Mouse (Mus musculus) heart, embryonic 15.5 days (tissue): ENCODE data around the gene Meis2. TPM values are rescaled to one million over a fixed set of nuclear protein-coding genes. Genes with fewer than 3 reads are reported as not detected.

Experiments used
- ATAC-seq: fragments of 200-750 bp; cut with Nextera tagmentation; replicated peaks from 2 replicates; pipeline ENCODE4 v1.8.0; 2017; ENCODE audit warnings: low read depth, moderate TSS enrichment; ENCODE audit not compliant: insufficient number of reproducible peaks, insufficient read depth, low FRiP score
- H3K27ac ChIP-seq: fragments of 300-500 bp; sonication (generic); 2 replicates; pipeline ENCODE4 v1.5.1; 2015; ENCODE audit warnings: mild to moderate bottlenecking, inconsistent platforms
- H3K27me3 ChIP-seq: fragments of 300-500 bp; sonication (generic); 2 replicates; pipeline ENCODE4 v1.6.1; 2015; ENCODE audit warnings: inconsistent platforms
- H3K36me3 ChIP-seq: fragments of 300-500 bp; sonication (generic); 2 replicates; pipeline ENCODE4 v1.6.1; 2015; ENCODE audit warnings: mild to moderate bottlenecking, inconsistent platforms
- H3K4me1 ChIP-seq: fragments of 300-500 bp; sonication (generic); replicated peaks from 2 replicates; pipeline ENCODE4 v1.6.1; 2015; ENCODE audit warnings: inconsistent platforms
- H3K4me2 ChIP-seq: fragments of 300-500 bp; sonication (generic); 2 replicates; pipeline ENCODE4 v1.6.1; 2015; ENCODE audit warnings: inconsistent platforms, mild to moderate bottlenecking, moderate library complexity
- H3K4me3 ChIP-seq: fragments of 300-500 bp; sonication (generic); 2 replicates; pipeline ENCODE4 v1.5.1; 2015; ENCODE audit warnings: mild to moderate bottlenecking, inconsistent platforms
- H3K9ac ChIP-seq: fragments of 300-500 bp; sonication (generic); 2 replicates; pipeline ENCODE4 v1.6.1; 2015; ENCODE audit warnings: mild to moderate bottlenecking, inconsistent platforms
- H3K9me3 ChIP-seq: fragments of 300-500 bp; sonication (generic); replicated peaks from 2 replicates; pipeline ENCODE4 v1.6.1; 2016; ENCODE audit warnings: inconsistent platforms
- WGBS: fragments of 180-500 bp; shearing (Covaris S2); methylation state at CpG from one replicate; pipeline ENCODE4 v1.1.7; 2015; ENCODE audit warnings: mixed read lengths; 5-methylcytosine and 5-hydroxymethylcytosine counted together
- polyA plus RNA-seq: library from polyadenylated mRNA; unstranded; fragments of >200 nt; fragmentation: Nextera tagmentation; extraction: Ambion mirVana; gene quantifications from 2 replicates; pipeline ENCODE4 v1.2.1, GENCODE M21; 2015

The Meis2 gene
- polyA plus RNA-seq, 1 experiment from 2014 or later: 25.7 TPM

DNA sequence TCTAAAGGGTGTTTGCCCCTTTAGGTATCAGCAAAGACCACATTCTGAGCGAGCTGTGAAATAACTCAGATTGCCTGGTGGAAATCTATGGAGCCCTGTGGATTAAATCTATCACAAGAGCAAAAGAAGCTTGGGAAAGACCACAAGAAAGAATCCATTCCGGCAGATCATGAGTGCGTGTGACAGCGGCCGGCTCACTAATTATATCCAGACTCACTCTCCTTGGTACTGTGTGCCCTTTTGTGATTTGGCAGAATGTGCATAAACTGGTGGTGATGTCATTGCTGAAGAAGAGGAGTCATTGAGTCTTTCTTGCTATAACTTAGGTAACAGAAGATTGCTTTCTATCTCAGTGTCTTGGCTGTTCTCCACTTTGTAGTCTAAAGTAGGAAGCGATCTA, 172.5 kb downstream of the Meis2 start:
- ATAC-seq: 0 out of 2 replicates have a peak, but pooled peaks have one; percentile 32
- Histone ChIP-seq H3K36me3 (no peaks in the 10 kb centered on the region), H3K4me3 (no peak overlapping the region), H3K9ac (no peak overlapping the region), H3K4me2 (no peak overlapping the region), H3K27ac (peak overlapping the region; percentile 36; the same call in 1 of the 2 replicates), H3K4me1 (peaks cover 47% of the 10 kb centered on the region), H3K9me3 (no peaks in the 10 kb centered on the region), H3K27me3 (no peaks in the 10 kb centered on the region)
- WGBS: 51% methylated on average over 6 of the region's 6 CpGs

DNA sequence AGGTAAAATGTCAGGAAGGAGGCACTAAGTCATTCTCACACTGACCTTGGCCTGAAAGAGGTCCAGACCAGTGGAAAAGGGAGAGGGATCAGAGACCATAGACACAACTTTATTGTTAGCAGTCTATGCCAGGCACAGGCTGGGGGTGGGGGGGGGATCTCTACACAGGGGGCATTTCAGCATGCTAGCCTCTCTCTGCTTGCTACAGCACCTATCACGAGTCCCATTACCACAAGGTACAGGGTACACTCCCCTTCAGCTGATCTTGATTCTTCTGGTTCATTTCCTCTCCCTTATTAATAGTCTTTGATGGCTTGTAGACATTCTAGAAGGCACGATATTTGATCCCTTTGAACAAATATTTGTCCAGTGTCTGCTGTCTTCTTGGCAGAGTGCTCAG, 174.9 kb downstream of the Meis2 start:
- H3K27ac ChIP-seq: no peak overlapping the region
- no peak overlapping the region for H3K4me2 ChIP-seq
- 63% methylated on average over 2 of the region's 2 CpGs for WGBS
- H3K4me3 ChIP-seq: no peak overlapping the region
- H3K36me3 ChIP-seq: no peaks in the 10 kb centered on the region
- no peak overlapping the region for H3K9ac ChIP-seq
- peaks cover 29% of the 10 kb centered on the region for H3K4me1 ChIP-seq
- H3K27me3 ChIP-seq: no peaks in the 10 kb centered on the region
- no peaks in the 10 kb centered on the region for H3K9me3 ChIP-seq
- ATAC-seq: no peak

DNA sequence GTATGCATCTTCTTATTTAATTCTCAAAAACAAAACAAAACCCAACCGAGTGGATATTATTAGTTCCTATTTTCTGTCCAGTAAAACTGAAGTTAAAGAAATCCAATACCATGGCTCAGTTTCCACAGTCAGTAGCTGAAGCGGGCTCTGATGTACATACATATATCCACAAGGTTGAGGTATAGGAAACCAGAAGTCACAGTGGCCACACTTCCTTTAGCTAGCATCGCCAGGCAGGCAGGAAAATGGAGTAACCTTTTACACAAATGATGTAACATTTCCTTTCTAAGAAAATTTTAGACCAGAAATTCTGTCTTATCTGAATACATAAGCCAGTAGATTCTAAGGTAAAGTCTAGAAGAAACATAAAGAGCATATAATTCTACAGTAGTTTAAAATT, 175.6 kb downstream of the Meis2 start:
- no peak overlapping the region for H3K4me2 ChIP-seq
- H3K9me3 ChIP-seq: no peaks in the 10 kb centered on the region
- no peaks in the 10 kb centered on the region for H3K36me3 ChIP-seq
- no peak overlapping the region for H3K27ac ChIP-seq
- H3K9ac ChIP-seq: no peak overlapping the region
- 82% methylated on average over 3 of the region's 3 CpGs for WGBS
- H3K4me3 ChIP-seq: no peak overlapping the region
- H3K27me3 ChIP-seq: no peaks in the 10 kb centered on the region
- H3K4me1 ChIP-seq: peaks cover 22% of the 10 kb centered on the region
- no peak for ATAC-seq

DNA sequence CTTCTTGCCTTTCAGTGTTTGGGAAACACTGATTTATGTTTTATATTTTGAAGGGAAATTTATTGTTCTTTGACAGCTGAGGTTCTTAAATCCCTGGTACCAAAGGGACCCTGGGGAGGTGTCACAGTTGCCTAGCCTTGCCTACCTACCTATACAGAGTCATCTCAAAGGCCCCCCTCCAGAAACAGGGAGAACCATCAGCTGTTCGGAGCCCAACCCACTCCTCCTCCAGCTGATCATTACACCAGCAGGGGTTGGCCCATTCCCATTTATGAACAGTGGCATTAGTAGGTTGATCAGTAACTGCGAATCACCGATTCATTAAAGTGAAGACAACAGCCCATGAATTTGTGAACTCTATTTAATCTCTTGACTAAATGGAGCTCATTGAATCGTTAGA, 176.4 kb downstream of the Meis2 start:
- H3K36me3 ChIP-seq: no peaks in the 10 kb centered on the region
- H3K27me3 ChIP-seq: no peaks in the 10 kb centered on the region

DNA sequence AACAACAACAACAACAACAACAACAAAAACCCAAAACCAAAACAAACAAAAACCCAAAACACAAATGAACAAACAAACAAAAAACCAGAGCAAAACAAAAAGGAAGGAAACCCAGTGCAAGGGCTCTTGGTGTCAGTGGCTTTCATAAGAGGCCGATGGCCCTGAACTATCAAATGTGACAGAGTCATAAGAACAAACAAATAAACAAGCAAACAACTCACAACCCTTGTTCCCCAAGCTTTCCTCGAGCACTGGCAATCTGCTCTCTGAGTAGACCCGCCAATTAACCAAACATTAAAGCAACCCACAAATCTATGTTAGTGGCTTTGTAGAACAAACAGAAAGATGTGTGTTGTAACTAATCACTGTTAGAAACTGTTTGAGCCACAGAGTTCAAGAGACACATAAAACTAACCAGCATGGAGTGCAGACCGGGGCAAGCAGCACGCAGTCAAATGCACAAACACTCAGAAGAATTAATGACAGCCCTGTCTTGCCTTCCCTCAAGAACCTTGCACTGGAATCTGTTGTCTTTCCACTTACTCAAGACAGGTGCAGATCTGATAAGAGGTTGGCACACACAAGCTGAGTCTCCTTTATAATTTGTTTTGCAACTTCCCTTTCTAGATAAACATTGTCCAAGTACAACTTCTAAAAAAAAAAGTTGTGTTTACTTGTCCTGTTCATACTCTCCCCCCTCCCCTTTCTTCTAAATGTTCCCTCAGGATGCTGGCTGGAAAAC, 177.1 kb downstream of the Meis2 start:
- H3K9ac ChIP-seq: no peak overlapping the region
- no peaks in the 10 kb centered on the region for H3K9me3 ChIP-seq
- H3K4me2 ChIP-seq: no peak overlapping the region
- no peak overlapping the region for H3K27ac ChIP-seq
- no peak for ATAC-seq
- no peak overlapping the region for H3K4me3 ChIP-seq
- H3K36me3 ChIP-seq: no peaks in the 10 kb centered on the region
- no peaks in the 10 kb centered on the region for H3K27me3 ChIP-seq
- 75% methylated on average over 5 of the region's 5 CpGs for WGBS
- H3K4me1 ChIP-seq: peaks cover 16% of the 10 kb centered on the region

More for the DNA sequence above, 176.4 kb downstream of the Meis2 start:
- H3K4me2 ChIP-seq: no peak overlapping the region
- no peak overlapping the region for H3K9ac ChIP-seq
- WGBS: 92% methylated on average over 4 of the region's 4 CpGs
- no peak overlapping the region for H3K4me3 ChIP-seq
- ATAC-seq: no peak
- peaks cover 20% of the 10 kb centered on the region for H3K4me1 ChIP-seq
- H3K27ac ChIP-seq: no peak overlapping the region
- H3K9me3 ChIP-seq: no peaks in the 10 kb centered on the region

DNA sequence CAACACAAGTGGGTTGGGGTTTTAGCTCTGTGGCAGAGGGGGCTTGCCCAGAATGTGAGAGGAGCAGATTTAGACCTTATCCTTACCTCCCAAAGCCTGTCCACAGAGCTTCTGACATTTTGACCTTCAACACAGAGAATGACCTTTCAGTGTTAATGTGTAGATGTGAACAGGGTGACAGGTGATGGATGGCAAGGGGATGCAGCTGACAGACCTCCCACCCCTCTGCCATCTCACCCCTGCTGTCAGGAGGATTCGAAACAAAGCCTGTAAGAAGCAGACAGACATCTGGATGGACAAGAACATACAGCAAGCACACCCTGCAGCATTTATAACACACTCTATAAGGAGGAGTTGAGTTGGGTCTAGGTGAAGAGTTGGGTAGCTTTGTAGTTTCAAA, 178.0 kb downstream of the Meis2 start:
- no peaks in the 10 kb centered on the region for H3K36me3 ChIP-seq
- ATAC-seq: no peak
- H3K9ac ChIP-seq: no peak overlapping the region
- WGBS: 56% methylated on average over 1 of the region's 1 CpGs
- no peaks in the 10 kb centered on the region for H3K9me3 ChIP-seq
- peaks cover 9% of the 10 kb centered on the region for H3K4me1 ChIP-seq
- no peak overlapping the region for H3K4me3 ChIP-seq
- no peak overlapping the region for H3K4me2 ChIP-seq
- no peak overlapping the region for H3K27ac ChIP-seq
- H3K27me3 ChIP-seq: no peaks in the 10 kb centered on the region

DNA sequence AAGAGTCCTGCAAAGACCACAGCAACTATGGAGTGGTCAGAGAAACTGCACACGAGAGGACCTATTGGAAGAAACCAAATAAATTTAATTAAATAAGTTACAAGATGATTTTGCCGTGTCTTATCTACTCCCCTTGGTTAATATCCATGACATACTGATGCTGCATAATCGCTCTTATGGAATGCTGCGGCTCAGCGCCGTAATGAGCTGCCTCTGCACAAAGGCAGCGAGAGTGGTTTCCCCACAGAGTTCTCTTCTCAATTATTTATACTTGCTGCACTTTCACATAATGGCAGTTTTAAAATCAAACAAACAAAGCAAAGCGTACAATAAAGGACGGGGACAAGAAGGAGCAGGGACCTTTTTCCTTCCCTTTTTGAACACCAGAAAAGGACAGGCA, 181.5 kb downstream of the Meis2 start:
- no peaks in the 10 kb centered on the region for H3K27me3 ChIP-seq
- H3K9ac ChIP-seq: no peak overlapping the region
- H3K27ac ChIP-seq: no peak overlapping the region
- H3K4me1 ChIP-seq: peaks cover 12% of the 10 kb centered on the region
- WGBS: 79% methylated on average over 9 of the region's 9 CpGs
- no peaks in the 10 kb centered on the region for H3K36me3 ChIP-seq
- ATAC-seq: no peak
- H3K4me2 ChIP-seq: no peak overlapping the region
- no peaks in the 10 kb centered on the region for H3K9me3 ChIP-seq
- H3K4me3 ChIP-seq: no peak overlapping the region

DNA sequence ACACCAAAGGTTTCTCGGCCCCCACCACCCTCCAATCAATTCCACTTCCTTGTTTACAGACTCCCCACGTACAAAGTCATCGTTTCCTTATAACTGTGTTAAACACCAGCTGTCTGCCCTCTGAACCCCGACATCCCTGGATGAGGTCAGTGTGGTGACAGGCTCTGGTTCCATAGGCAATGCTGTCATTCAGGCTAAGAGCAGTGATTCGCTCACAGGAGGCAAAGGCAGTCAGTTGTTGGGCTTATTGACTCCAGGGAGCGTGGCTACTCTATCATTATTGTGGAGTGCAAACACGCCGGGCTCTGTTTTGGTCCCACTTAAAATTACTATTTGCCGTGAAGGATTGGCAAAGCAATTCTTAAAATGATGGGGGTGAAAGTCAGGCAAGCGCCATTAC, 182.1 kb downstream of the Meis2 start:
- H3K4me3 ChIP-seq: no peak overlapping the region
- 80% methylated on average over 10 of the region's 10 CpGs for WGBS
- ATAC-seq: no peak

DNA sequence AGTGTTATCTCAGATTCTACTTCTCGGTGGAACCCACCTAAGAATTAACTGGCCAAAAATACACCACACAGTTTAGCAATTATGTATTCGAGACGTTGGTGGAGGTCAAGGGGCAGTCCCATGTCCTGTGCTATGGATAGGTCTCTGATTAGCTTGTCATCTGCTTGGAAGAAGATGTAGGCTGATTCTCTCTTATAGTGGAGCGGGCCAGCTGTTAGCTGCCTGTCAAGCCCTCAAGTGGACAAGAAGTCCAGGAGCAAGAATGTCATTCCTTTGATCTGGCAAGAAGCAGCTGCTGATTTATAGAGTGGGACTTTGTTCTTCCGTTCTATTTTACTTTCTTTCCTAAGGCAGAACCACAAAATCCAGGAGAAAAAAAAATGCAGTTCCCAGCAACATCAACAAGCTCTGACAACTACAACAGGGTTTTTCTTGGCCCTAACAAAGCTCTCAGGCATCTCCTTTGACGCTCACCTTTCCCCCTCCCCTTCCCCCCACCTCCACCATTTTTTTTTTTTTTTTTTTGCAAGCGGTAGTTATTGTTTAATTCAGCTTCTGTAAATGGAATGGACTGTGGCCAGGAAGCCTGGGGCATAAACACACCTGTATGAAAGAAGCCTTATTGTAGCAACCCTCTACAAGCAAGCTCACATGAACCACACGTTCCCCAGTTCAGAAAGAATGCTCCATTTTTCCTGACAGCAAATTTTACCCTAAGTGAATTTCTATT, 189.7 kb downstream of the Meis2 start:
- no peak overlapping the region for H3K27ac ChIP-seq
- H3K9me3 ChIP-seq: no peaks in the 10 kb centered on the region
- H3K4me3 ChIP-seq: no peak overlapping the region
- H3K9ac ChIP-seq: no peak overlapping the region
- peaks cover 36% of the 10 kb centered on the region for H3K4me1 ChIP-seq
- 39% methylated on average over 8 of the region's 8 CpGs for WGBS
- H3K4me2 ChIP-seq: no peak overlapping the region
- H3K36me3 ChIP-seq: no peaks in the 10 kb centered on the region
- H3K27me3 ChIP-seq: no peaks in the 10 kb centered on the region
- ATAC-seq: no peak

More for the DNA sequence above, 182.1 kb downstream of the Meis2 start:
- no peaks in the 10 kb centered on the region for H3K27me3 ChIP-seq
- H3K4me2 ChIP-seq: no peak overlapping the region
- H3K27ac ChIP-seq: no peak overlapping the region
- peaks cover 6% of the 10 kb centered on the region for H3K4me1 ChIP-seq
- no peaks in the 10 kb centered on the region for H3K9me3 ChIP-seq
- H3K36me3 ChIP-seq: no peaks in the 10 kb centered on the region
- H3K9ac ChIP-seq: no peak overlapping the region

DNA sequence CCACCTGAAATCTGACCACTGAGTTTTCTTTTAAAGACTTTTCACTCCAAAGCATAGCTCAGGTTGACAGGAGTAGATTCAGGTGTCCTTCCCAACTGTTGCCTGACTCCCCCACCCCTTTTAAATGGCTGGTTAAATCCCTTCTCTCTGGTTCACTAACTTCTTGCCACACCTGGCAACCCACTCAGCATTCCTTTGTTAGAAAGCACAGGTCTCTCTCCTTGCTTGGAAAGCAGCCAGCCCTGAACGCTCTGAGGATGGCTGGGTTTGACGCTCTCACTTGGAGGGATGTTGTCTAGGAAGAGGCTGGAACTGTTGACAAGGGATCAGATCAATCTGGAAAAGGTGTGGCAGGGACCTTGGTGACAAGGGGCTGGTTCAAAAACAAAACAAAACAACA, 192.8 kb downstream of the Meis2 start:
- Histone ChIP-seq H3K4me3 (no peak overlapping the region), H3K4me1 (peaks cover 37% of the 10 kb centered on the region), H3K36me3 (no peaks in the 10 kb centered on the region), H3K9ac (no peak overlapping the region), H3K27ac (no peak overlapping the region), H3K9me3 (no peaks in the 10 kb centered on the region), H3K4me2 (no peak overlapping the region), H3K27me3 (no peaks in the 10 kb centered on the region)
- WGBS: 16% methylated on average over 2 of the region's 2 CpGs
- no peak for ATAC-seq

DNA sequence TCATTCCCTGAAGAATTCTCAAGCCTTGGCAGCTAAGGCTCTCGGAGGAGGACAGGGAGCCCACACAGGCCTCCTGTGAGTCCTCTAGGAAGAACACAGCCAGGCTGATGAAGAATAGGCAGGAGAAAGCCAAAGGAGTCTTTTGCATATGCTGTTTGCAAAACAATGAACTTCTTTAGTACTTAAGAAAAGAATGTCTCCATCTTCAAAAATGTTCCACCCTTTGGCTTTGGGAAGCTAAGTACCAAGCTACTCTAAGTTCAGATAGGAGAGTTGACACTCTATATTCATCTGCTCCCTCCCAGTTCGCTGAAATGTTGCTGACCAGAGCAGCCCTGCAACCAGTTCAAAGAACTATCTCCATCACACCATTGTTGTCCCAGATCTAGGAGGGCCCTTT, 195.7 kb downstream of the Meis2 start:
- H3K27me3 ChIP-seq: no peaks in the 10 kb centered on the region
- no peak for ATAC-seq
- WGBS: 46% methylated on average over 2 of the region's 2 CpGs
- no peak overlapping the region for H3K4me3 ChIP-seq
- H3K27ac ChIP-seq: no peak overlapping the region
- peaks cover 9% of the 10 kb centered on the region for H3K36me3 ChIP-seq
- no peak overlapping the region for H3K4me2 ChIP-seq
- no peak overlapping the region for H3K9ac ChIP-seq
- H3K9me3 ChIP-seq: no peaks in the 10 kb centered on the region
- H3K4me1 ChIP-seq: peaks cover 26% of the 10 kb centered on the region
